Comparison of ENCODE assay signal across 19 mouse cellular contexts in genomic region chr7:65066211-65066610, GRCm38 (mm10).
DNase-seq lines count a peak whose midpoint lies in the region; ATAC-seq lines count a peak whose summit lies in the region.
"Had no signal": no experiment of that assay in that cellular context is flagged by ENCODE, and none has a peak within 500 bp of the region (broad histone marks: within the 10 kb centered on the region; RNA-seq: fewer than 3 reads in every experiment).

No protein-coding gene starts in this region.

- no peaks in the 10 kb centered on the region for H3K36me3 ChIP-seq in hindbrain, embryonic 16.5 days (ENCODE audit: control insufficient read depth, insufficient read depth, low read length)
- H3K36me3 ChIP-seq in hindbrain, embryonic 14.5 days (replicated peaks; ENCODE audit: control insufficient read depth, insufficient read depth): no peaks in the 10 kb centered on the region
- no peaks in the 10 kb centered on the region for H3K36me3 ChIP-seq in kidney, embryonic 16.5 days (ENCODE audit: insufficient read depth, low read length)
- H3K36me3 ChIP-seq: heart, embryonic 15.5 days; hindbrain, embryonic 10.5 days; intestine, embryonic 15.5 days had no signal

- H3K9me3 ChIP-seq in hindbrain, embryonic 16.5 days (ENCODE audit: control insufficient read depth, low read length): no peaks in the 10 kb centered on the region
- H3K9me3 ChIP-seq in hindbrain, embryonic 14.5 days (ENCODE audit: control insufficient read depth, low read length): no peaks in the 10 kb centered on the region
- H3K9me3 ChIP-seq in kidney, embryonic 16.5 days (ENCODE audit: low read length): no peaks in the 10 kb centered on the region
- H3K9me3 ChIP-seq: forebrain, embryonic 13.5 days; heart, embryonic 15.5 days; intestine, embryonic 15.5 days had no signal

- no peaks in the 10 kb centered on the region for H3K27me3 ChIP-seq in hindbrain, embryonic 16.5 days (replicated peaks; ENCODE audit: control insufficient read depth, insufficient read depth, low read length)
- no peaks in the 10 kb centered on the region for H3K27me3 ChIP-seq in hindbrain, embryonic 14.5 days (ENCODE audit: control insufficient read depth, insufficient read depth, low read length)
- H3K27me3 ChIP-seq in kidney, embryonic 16.5 days (ENCODE audit: insufficient read depth, low read length): no peaks in the 10 kb centered on the region
- H3K27me3 ChIP-seq: forebrain, embryonic 13.5 days; heart, embryonic 15.5 days; intestine, embryonic 15.5 days had no signal

- 0 out of 2 replicates have a peak, but pooled peaks have one; percentile 51 for ATAC-seq in hindbrain, embryonic 16.5 days
- ATAC-seq in hindbrain, embryonic 14.5 days (ENCODE audit: low FRiP score): no peak
- ATAC-seq in kidney, embryonic 16.5 days (ENCODE audit: low FRiP score, low TSS enrichment): no peak
- ATAC-seq: forebrain, embryonic 13.5 days; intestine, embryonic 15.5 days had no signal

- H3K4me1 ChIP-seq in hindbrain, embryonic 16.5 days (ENCODE audit: control insufficient read depth, insufficient read depth, low read depth, low read length): no peaks in the 10 kb centered on the region
- no peaks in the 10 kb centered on the region; the same call in 1 of the 2 replicates for H3K4me1 ChIP-seq in hindbrain, embryonic 14.5 days (replicated peaks; ENCODE audit: control insufficient read depth, insufficient read depth, low read length)
- H3K4me1 ChIP-seq in kidney, embryonic 16.5 days (ENCODE audit: insufficient read depth, low read length): no peaks in the 10 kb centered on the region
- H3K4me1 ChIP-seq: forebrain, embryonic 13.5 days; heart, embryonic 15.5 days; intestine, embryonic 15.5 days had no signal

- WGBS in hindbrain, embryonic 16.5 days: 90% methylated on average over 7 of the region's 7 CpGs
- 84% methylated on average over 7 of the region's 7 CpGs for WGBS in hindbrain, embryonic 14.5 days
- 67% methylated on average over 7 of the region's 7 CpGs for WGBS in kidney, embryonic 16.5 days

- DNase-seq in hindbrain, embryonic 14.5 days (ENCODE audit: low spot score): no peak
- peak; percentile 89 for DNase-seq in ES-CJ7 (ENCODE audit: low read depth, low spot score)
- peak; percentile 91 for DNase-seq in ZHBTc4 (ENCODE audit: low read depth, low spot score)
- no peak for DNase-seq in left cerebral cortex, adult 18-20 months (ENCODE audit: low spot score in 2 of 2)
- DNase-seq: adrenal gland, postnatal 10 days; cerebellum, adult 11 months; cerebellum, adult 8-10 months; cerebellum, postnatal 14 days; forebrain, postnatal 0 days; gastrocnemius, postnatal 14 days; heart, postnatal 14 days; kidney, adult 18-20 months had no signal

- H3K9ac ChIP-seq in hindbrain, embryonic 16.5 days (ENCODE audit: low read depth, low read length): no peak overlapping the region
- H3K9ac ChIP-seq in hindbrain, embryonic 14.5 days: no peak overlapping the region
- no peak overlapping the region for H3K9ac ChIP-seq in kidney, embryonic 16.5 days (replicated peaks; ENCODE audit: low read length)
- H3K9ac ChIP-seq: forebrain, embryonic 13.5 days; forebrain, postnatal 0 days; heart, embryonic 15.5 days; intestine, embryonic 15.5 days had no signal

- H3K27ac ChIP-seq in hindbrain, embryonic 16.5 days (ENCODE audit: low read depth, low read length): no peak overlapping the region
- no peak overlapping the region for H3K27ac ChIP-seq in hindbrain, embryonic 14.5 days
- no peak overlapping the region for H3K27ac ChIP-seq in kidney, embryonic 16.5 days (ENCODE audit: low read length)
- H3K27ac ChIP-seq: forebrain, embryonic 13.5 days; heart, embryonic 15.5 days; hindbrain, embryonic 10.5 days; intestine, embryonic 15.5 days had no signal

- H3K4me3 ChIP-seq in hindbrain, embryonic 16.5 days (ENCODE audit: low read length): no peak overlapping the region
- no peak overlapping the region for H3K4me3 ChIP-seq in hindbrain, embryonic 14.5 days (replicated peaks; ENCODE audit: low read length)
- H3K4me3 ChIP-seq in kidney, embryonic 16.5 days (ENCODE audit: low read length): no peak overlapping the region
- H3K4me3 ChIP-seq: forebrain, embryonic 13.5 days; heart, embryonic 15.5 days; hindbrain, embryonic 10.5 days; intestine, embryonic 15.5 days had no signal

- H3K4me2 ChIP-seq in hindbrain, embryonic 16.5 days (ENCODE audit: low read length): no peak overlapping the region
- H3K4me2 ChIP-seq in hindbrain, embryonic 14.5 days (replicated peaks): no peak overlapping the region
- H3K4me2 ChIP-seq in kidney, embryonic 16.5 days (replicated peaks; ENCODE audit: low read depth, low read length): no peak overlapping the region
- H3K4me2 ChIP-seq: forebrain, embryonic 13.5 days; heart, embryonic 11.5 days; heart, embryonic 15.5 days; intestine, embryonic 15.5 days had no signal

Comparison
In these comparisons a context has a peak if more than half of its experiments do, and no peak if none do; other contexts are left out.
1. DNase-seq: peak in ES-CJ7 (single experiment) and ZHBTc4 (single experiment); none in hindbrain, embryonic 14.5 days (single experiment) and left cerebral cortex, adult 18-20 months (0 of 2).